In the genomic region with DNA sequence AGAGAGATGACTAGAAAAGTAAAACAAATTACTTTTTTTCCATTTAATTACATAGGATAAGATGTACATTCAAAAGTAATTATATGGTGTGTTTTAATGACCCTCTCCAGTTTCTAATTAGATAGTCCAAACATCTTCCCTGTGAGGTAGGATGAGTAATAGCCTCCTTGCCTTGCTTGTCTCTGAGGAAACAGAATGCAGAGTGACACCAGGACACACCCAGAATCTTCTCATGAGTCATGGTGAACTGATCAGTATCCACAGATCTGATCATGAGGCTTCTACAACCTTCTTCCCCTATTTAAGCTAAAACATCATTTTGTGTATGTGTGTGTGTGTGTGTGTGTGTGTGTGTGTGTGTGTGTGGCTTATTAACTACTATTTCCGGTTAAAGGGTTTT, we compare ENCODE assay signal across 21 mouse cellular contexts. TPM values are rescaled to one million over a fixed set of nuclear protein-coding genes. Genes with fewer than 3 reads are reported as not detected.
"Had no signal": no experiment of that assay in that cellular context is flagged by ENCODE, and none has a peak within 500 bp of the region (broad histone marks: within the 10 kb centered on the region; RNA-seq: fewer than 3 reads in every experiment).

No protein-coding gene starts in this region.

- DNase-seq: gastrocnemius, postnatal 14 days; gastrocnemius, postnatal 36 days; kidney, adult 2 months; kidney, adult 9 months; kidney, postnatal 10 days; kidney, postnatal 25 days; kidney, postnatal 4 days; liver; liver, embryonic 13.5 days had no signal

- H3K4me2 ChIP-seq: heart, embryonic 12.5 days; hindbrain, embryonic 12.5 days; hindbrain, embryonic 14.5 days; intestine, embryonic 15.5 days; limb, embryonic 12.5 days; liver, embryonic 11.5 days; liver, embryonic 13.5 days had no signal

- H3K36me3 ChIP-seq: heart, embryonic 10.5 days; heart, embryonic 12.5 days; hindbrain, embryonic 10.5 days; hindbrain, embryonic 12.5 days; intestine, embryonic 15.5 days; limb, embryonic 10.5 days; limb, embryonic 12.5 days; liver, embryonic 13.5 days had no signal

- H3K4me3 ChIP-seq: heart, embryonic 10.5 days; heart, embryonic 12.5 days; hindbrain, embryonic 10.5 days; hindbrain, embryonic 12.5 days; intestine, embryonic 15.5 days; layer of hippocampus, adult 2 months; left cerebral cortex, adult 2 months; limb, embryonic 10.5 days; limb, embryonic 12.5 days; liver, embryonic 13.5 days had no signal

- H3K27me3 ChIP-seq: heart, embryonic 12.5 days; hindbrain, embryonic 12.5 days; intestine, embryonic 15.5 days; limb, embryonic 12.5 days; liver, embryonic 13.5 days had no signal

RNA-seq across cellular contexts. Expression of a gene that starts 54.5 kb away (rescaled TPM):
- polyA plus RNA-seq: inflammation-experienced regulatory T-cells, adult 6 months had no signal
